Mouse (Mus musculus) C2C12 (cell line): Measurements from ENCODE around the gene 1110008L16Rik.
A peak's percentile ranks its signal among the peaks of the same experiment; 100 is the strongest.

Source experiments
- CTCF ChIP-seq: IDR thresholded peaks from one replicate; pipeline ENCODE4 v1.5.1; 2011; ENCODE audit not compliant: control insufficient read depth, insufficient read depth, insufficient read length
- MAX ChIP-seq: IDR thresholded peaks from one replicate; pipeline ENCODE4 v1.6.1; 2011; ENCODE audit warnings: mild to moderate bottlenecking, control low read depth
- MYOD1 ChIP-seq: IDR thresholded peaks from one replicate; pipeline ENCODE4 v1.6.1; 2011; ENCODE audit warnings: low read depth; ENCODE audit not compliant: control insufficient read depth, insufficient read length

DNA sequence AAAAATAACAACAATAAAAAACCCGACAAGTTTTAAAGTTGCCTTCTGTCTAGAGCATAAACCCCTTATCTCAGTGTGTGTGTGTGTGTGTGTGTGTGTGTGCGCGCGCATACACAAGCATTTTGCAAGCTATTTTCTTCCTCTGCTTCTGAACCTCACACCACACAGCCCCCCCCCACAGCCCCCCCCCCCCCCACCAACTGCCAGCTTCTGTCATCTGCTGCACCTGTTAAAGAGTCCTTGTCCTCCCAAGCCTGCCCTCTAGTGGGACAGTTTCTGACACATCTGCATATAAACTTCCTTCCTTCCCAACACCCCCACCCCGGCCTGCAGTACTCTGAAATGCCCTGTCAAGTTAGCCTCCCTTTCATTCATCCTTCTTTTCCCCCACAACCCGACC lies 89.1 kb downstream of the 1110008L16Rik start:
- TF ChIP-seq CTCF (no peak), MYOD1 (peak; percentile 48), MAX (no peak)
